Mouse (Mus musculus): Measurements from ENCODE around the gene Dclk1.

GRCm38 (mm10) chr3:55320572-55320971 lies 78.4 kb downstream of the Dclk1 start:
- TF ChIP-seq GATA1 (IDR thresholded peaks at IDR 0.05; ENCODE audit: low read length) (no peak), TAL1 (IDR thresholded peaks at IDR 0.05; ENCODE audit: low read length) (no peak)

All from erythroblast, embryonic 14.5 days (primary cell).